Mouse (Mus musculus): Measurements from ENCODE around the gene Paqr3. TPM values are rescaled to one million over a fixed set of nuclear protein-coding genes. Genes with fewer than 3 reads are reported as not detected.

The Paqr3 gene
- polyA plus RNA-seq, 1 experiment from 2014 or later, result 17.2 TPM

GRCm38 (mm10) chr5:97089426-97089825, 22.0 kb downstream of the Paqr3 start:
- WGBS, result 92% methylated on average over 3 of the region's 3 CpGs
- DNase-seq (ENCODE audit: low spot score) (no peak), ATAC-seq (ENCODE audit: insufficient read depth, low FRiP score, low TSS enrichment) (no peak)
- Histone ChIP-seq H3K4me3 (ENCODE audit: low read depth, low read length) (no peak overlapping the region), H3K9me3 (ENCODE audit: control insufficient read depth, low read length) (no peaks in the 10 kb centered on the region), H3K4me2 (ENCODE audit: low read depth) (no peak overlapping the region), H3K36me3 (ENCODE audit: control insufficient read depth, insufficient read depth, low read length) (peaks cover 9% of the 10 kb centered on the region), H3K27me3 (ENCODE audit: control insufficient read depth, insufficient read depth, low read length) (no peaks in the 10 kb centered on the region), H3K9ac (ENCODE audit: low read length) (no peak overlapping the region), H3K4me1 (ENCODE audit: control insufficient read depth, insufficient read depth, low read length) (no peaks in the 10 kb centered on the region), H3K27ac (ENCODE audit: low read depth, low read length) (no peak overlapping the region)

- 90% methylated on average over 6 of the region's 6 CpGs for WGBS
- ATAC-seq (ENCODE audit: insufficient read depth, low FRiP score, low TSS enrichment), result no peak
- DNase-seq (ENCODE audit: low spot score), result no peak
- Histone ChIP-seq H3K9me3 (ENCODE audit: control insufficient read depth, low read length) (no peaks in the 10 kb centered on the region), H3K9ac (ENCODE audit: low read length) (no peak overlapping the region), H3K4me1 (ENCODE audit: control insufficient read depth, insufficient read depth, low read length) (no peaks in the 10 kb centered on the region), H3K27ac (ENCODE audit: low read depth, low read length) (no peak overlapping the region), H3K36me3 (ENCODE audit: control insufficient read depth, insufficient read depth, low read length) (peaks cover 9% of the 10 kb centered on the region), H3K4me3 (ENCODE audit: low read depth, low read length) (no peak overlapping the region), H3K4me2 (ENCODE audit: low read depth) (no peak overlapping the region), H3K27me3 (ENCODE audit: control insufficient read depth, insufficient read depth, low read length) (no peaks in the 10 kb centered on the region)
Observed at GRCm38 (mm10) chr5:97088231-97088630, 23.2 kb downstream of the Paqr3 start.

GRCm38 (mm10) chr5:97087746-97088145, 23.6 kb downstream of the Paqr3 start:
- ATAC-seq (ENCODE audit: insufficient read depth, low FRiP score, low TSS enrichment) (no peak), DNase-seq (ENCODE audit: low spot score) (no peak)
- Histone ChIP-seq H3K27me3 (ENCODE audit: control insufficient read depth, insufficient read depth, low read length) (no peaks in the 10 kb centered on the region), H3K36me3 (ENCODE audit: control insufficient read depth, insufficient read depth, low read length) (peaks cover 9% of the 10 kb centered on the region), H3K4me3 (ENCODE audit: low read depth, low read length) (no peak overlapping the region), H3K4me1 (ENCODE audit: control insufficient read depth, insufficient read depth, low read length) (no peaks in the 10 kb centered on the region), H3K9ac (ENCODE audit: low read length) (no peak overlapping the region), H3K9me3 (ENCODE audit: control insufficient read depth, low read length) (no peaks in the 10 kb centered on the region), H3K4me2 (ENCODE audit: low read depth) (no peak overlapping the region), H3K27ac (ENCODE audit: low read depth, low read length) (no peak overlapping the region)
- WGBS, result 93% methylated on average over 16 of the region's 16 CpGs

- no peaks in the 10 kb centered on the region for H3K9me3 ChIP-seq (ENCODE audit: control insufficient read depth, low read length)
- ATAC-seq (ENCODE audit: insufficient read depth, low FRiP score, low TSS enrichment) (no peak), DNase-seq (ENCODE audit: low spot score) (no peak)
- no peaks in the 10 kb centered on the region for H3K4me1 ChIP-seq (ENCODE audit: control insufficient read depth, insufficient read depth, low read length)
- no peak overlapping the region for H3K4me2 ChIP-seq (ENCODE audit: low read depth)
- H3K36me3 ChIP-seq (ENCODE audit: control insufficient read depth, insufficient read depth, low read length), result peaks cover 9% of the 10 kb centered on the region
- WGBS, result 91% methylated on average over 24 of the region's 24 CpGs
- H3K4me3 ChIP-seq (ENCODE audit: low read depth, low read length), result no peak overlapping the region
- H3K27me3 ChIP-seq (ENCODE audit: control insufficient read depth, insufficient read depth, low read length), result no peaks in the 10 kb centered on the region
- H3K9ac ChIP-seq (ENCODE audit: low read length), result no peak overlapping the region
- H3K27ac ChIP-seq (ENCODE audit: low read depth, low read length), result no peak overlapping the region
Observed at GRCm38 (mm10) chr5:97087030-97087630, 24.3 kb downstream of the Paqr3 start.

GRCm38 (mm10) chr5:97085071-97085470, 26.3 kb downstream of the Paqr3 start:
- Histone ChIP-seq H3K27me3 (ENCODE audit: control insufficient read depth, insufficient read depth, low read length) (no peaks in the 10 kb centered on the region), H3K4me2 (ENCODE audit: low read depth) (no peak overlapping the region), H3K4me3 (ENCODE audit: low read depth, low read length) (no peak overlapping the region), H3K36me3 (ENCODE audit: control insufficient read depth, insufficient read depth, low read length) (peaks cover 9% of the 10 kb centered on the region), H3K4me1 (ENCODE audit: control insufficient read depth, insufficient read depth, low read length) (no peaks in the 10 kb centered on the region), H3K27ac (ENCODE audit: low read depth, low read length) (no peak overlapping the region), H3K9me3 (ENCODE audit: control insufficient read depth, low read length) (no peaks in the 10 kb centered on the region), H3K9ac (ENCODE audit: low read length) (no peak overlapping the region)
- DNase-seq (ENCODE audit: low spot score) (no peak), ATAC-seq (ENCODE audit: insufficient read depth, low FRiP score, low TSS enrichment) (no peak)
- WGBS, result 93% methylated on average over 6 of the region's 6 CpGs

GRCm38 (mm10) chr5:97084541-97084940, 26.9 kb downstream of the Paqr3 start:
- H3K4me2 ChIP-seq (ENCODE audit: low read depth), result no peak overlapping the region
- no peaks in the 10 kb centered on the region for H3K27me3 ChIP-seq (ENCODE audit: control insufficient read depth, insufficient read depth, low read length)
- WGBS, result 97% methylated on average over 4 of the region's 4 CpGs
- DNase-seq (ENCODE audit: low spot score) (no peak), ATAC-seq (ENCODE audit: insufficient read depth, low FRiP score, low TSS enrichment) (no peak)
- H3K36me3 ChIP-seq (ENCODE audit: control insufficient read depth, insufficient read depth, low read length), result peaks cover 9% of the 10 kb centered on the region
- H3K4me1 ChIP-seq (ENCODE audit: control insufficient read depth, insufficient read depth, low read length), result no peaks in the 10 kb centered on the region
- H3K4me3 ChIP-seq (ENCODE audit: low read depth, low read length), result no peak overlapping the region
- no peaks in the 10 kb centered on the region for H3K9me3 ChIP-seq (ENCODE audit: control insufficient read depth, low read length)
- no peak overlapping the region for H3K9ac ChIP-seq (ENCODE audit: low read length)
- H3K27ac ChIP-seq (ENCODE audit: low read depth, low read length), result no peak overlapping the region

- DNase-seq (ENCODE audit: low spot score) (no peak), ATAC-seq (ENCODE audit: insufficient read depth, low FRiP score, low TSS enrichment) (no peak)
- Histone ChIP-seq H3K27me3 (ENCODE audit: control insufficient read depth, insufficient read depth, low read length) (no peaks in the 10 kb centered on the region), H3K4me2 (ENCODE audit: low read depth) (no peak overlapping the region), H3K4me3 (ENCODE audit: low read depth, low read length) (no peak overlapping the region), H3K9me3 (ENCODE audit: control insufficient read depth, low read length) (no peaks in the 10 kb centered on the region), H3K36me3 (ENCODE audit: control insufficient read depth, insufficient read depth, low read length) (peaks cover 9% of the 10 kb centered on the region), H3K4me1 (ENCODE audit: control insufficient read depth, insufficient read depth, low read length) (no peaks in the 10 kb centered on the region), H3K9ac (ENCODE audit: low read length) (no peak overlapping the region), H3K27ac (ENCODE audit: low read depth, low read length) (no peak overlapping the region)
- 83% methylated on average over 6 of the region's 6 CpGs for whole genome bisulfite sequencing
Observed at GRCm38 (mm10) chr5:97083701-97084100, 27.7 kb downstream of the Paqr3 start.

GRCm38 (mm10) chr5:97081481-97081880, 29.9 kb downstream of the Paqr3 start:
- H3K9me3 ChIP-seq (ENCODE audit: control insufficient read depth, low read length), result no peaks in the 10 kb centered on the region
- DNase-seq (ENCODE audit: low spot score) (no peak), ATAC-seq (ENCODE audit: insufficient read depth, low FRiP score, low TSS enrichment) (no peak)
- no peak overlapping the region for H3K4me3 ChIP-seq (ENCODE audit: low read depth, low read length)
- 0 out of 2 replicates have a peak, but pooled peaks cover 2% of the 10 kb centered on the region for H3K36me3 ChIP-seq (ENCODE audit: control insufficient read depth, insufficient read depth, low read length)
- no peaks in the 10 kb centered on the region for H3K4me1 ChIP-seq (ENCODE audit: control insufficient read depth, insufficient read depth, low read length)
- 80% methylated on average over 3 of the region's 3 CpGs for WGBS
- H3K27ac ChIP-seq (ENCODE audit: low read depth, low read length), result no peak overlapping the region
- no peak overlapping the region for H3K4me2 ChIP-seq (ENCODE audit: low read depth)
- no peaks in the 10 kb centered on the region for H3K27me3 ChIP-seq (ENCODE audit: control insufficient read depth, insufficient read depth, low read length)
- no peak overlapping the region for H3K9ac ChIP-seq (ENCODE audit: low read length)

- 68% methylated on average over 5 of the region's 5 CpGs for WGBS
Observed at GRCm38 (mm10) chr5:97078641-97079040, 32.8 kb downstream of the Paqr3 start.

More at GRCm38 (mm10) chr5:97078641-97079040, 32.8 kb downstream of the Paqr3 start:
- H3K27ac ChIP-seq (ENCODE audit: low read depth, low read length), result no peak overlapping the region
- no peak overlapping the region for H3K4me3 ChIP-seq (ENCODE audit: low read depth, low read length)
- ATAC-seq (ENCODE audit: insufficient read depth, low FRiP score, low TSS enrichment) (no peak), DNase-seq (ENCODE audit: low spot score) (no peak)
- H3K4me2 ChIP-seq (ENCODE audit: low read depth), result no peak overlapping the region
- no peaks in the 10 kb centered on the region for H3K36me3 ChIP-seq (ENCODE audit: control insufficient read depth, insufficient read depth, low read length)
- no peaks in the 10 kb centered on the region for H3K9me3 ChIP-seq (ENCODE audit: control insufficient read depth, low read length)
- H3K27me3 ChIP-seq (ENCODE audit: control insufficient read depth, insufficient read depth, low read length), result no peaks in the 10 kb centered on the region
- no peak overlapping the region for H3K9ac ChIP-seq (ENCODE audit: low read length)
- H3K4me1 ChIP-seq (ENCODE audit: control insufficient read depth, insufficient read depth, low read length), result no peaks in the 10 kb centered on the region

All from neural tube, embryonic 11.5 days (tissue).